Mouse (Mus musculus): ENCODE data around the gene G6pc.
A peak's percentile ranks its signal among the peaks of the same experiment; 100 is the strongest.
"Not testable (repeated sequence)": the region's sequence is repeated elsewhere in the genome, so short reads cannot be mapped to it uniquely, and the experiment has no call there.

The G6pc gene

GRCm38 (mm10) chr11:101367326-101367935 lies at the start of gene G6pc:
Gene G6pc (plus strand): TSS chr11:101367561.
- no peak for DNase-seq (ENCODE audit: extremely low spot score)

DNA sequence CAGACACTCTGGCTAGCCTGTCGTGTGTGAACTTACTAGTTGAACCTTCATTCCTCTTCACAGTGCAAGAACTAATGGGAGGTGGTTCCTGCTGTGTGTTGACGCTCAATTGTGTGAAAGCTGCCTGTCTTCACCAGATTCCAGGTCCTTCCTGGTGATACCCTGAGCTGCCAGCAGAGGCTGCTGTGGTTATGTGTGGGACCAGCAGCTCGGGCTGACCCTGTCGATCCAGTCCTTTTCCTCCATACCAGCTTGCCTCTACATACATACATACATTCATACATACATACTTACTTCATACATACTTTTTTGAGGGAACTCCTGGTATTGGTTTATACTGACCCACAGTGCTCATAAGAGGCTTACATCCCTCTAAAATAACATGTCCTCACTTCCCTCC lies 43.8 kb upstream of the G6pc start:
- peak; percentile 63 for DNase-seq (ENCODE audit: extremely low spot score)

DNA sequence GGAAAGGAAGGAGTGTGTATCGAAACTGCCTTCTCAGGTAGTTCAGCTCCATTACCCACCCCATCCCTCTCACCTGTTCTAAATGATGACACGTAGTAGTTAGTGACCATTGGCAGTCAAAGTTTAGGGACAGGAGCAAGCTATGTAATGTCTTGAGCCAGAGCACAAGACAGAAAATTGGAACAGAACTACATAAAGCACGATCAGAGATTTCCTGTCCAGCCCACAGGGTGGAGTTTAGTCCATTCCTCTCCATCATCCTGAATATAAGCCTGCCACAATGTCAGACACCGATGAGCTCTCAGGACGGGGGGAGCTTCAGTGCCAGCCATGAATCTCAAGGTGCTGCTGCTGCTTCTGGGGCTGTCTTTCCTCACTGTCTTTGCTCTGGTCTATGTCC lies 42.6 kb upstream of the G6pc start, which contains the start of gene Aoc2:
Aoc2 (plus strand) TSS at position 301 of the 400 bp plus-strand sequence.
- DNase-seq (ENCODE audit: extremely low spot score): no peak

GRCm38 (mm10) chr11:101325201-101325600 lies 42.2 kb upstream of the G6pc start:
- not testable (repeated sequence) for DNase-seq (ENCODE audit: extremely low spot score)

DNA sequence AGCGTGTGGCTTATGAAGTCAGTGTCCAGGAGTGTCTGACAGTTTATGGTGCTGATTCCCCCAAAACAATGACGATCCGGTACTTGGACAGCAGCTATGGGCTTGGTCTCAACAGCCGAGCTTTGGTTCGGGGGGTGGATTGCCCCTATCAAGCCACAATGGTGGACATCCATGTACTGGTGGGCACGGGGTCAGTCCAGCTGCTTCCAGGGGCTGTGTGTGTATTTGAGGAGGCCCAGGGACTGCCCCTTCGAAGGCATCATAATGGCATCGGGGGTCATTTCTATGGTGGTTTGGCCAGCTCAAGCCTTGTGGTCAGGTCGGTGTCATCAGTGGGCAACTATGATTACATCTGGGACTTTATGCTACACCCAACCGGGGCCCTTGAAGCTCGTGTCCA lies 41.2 kb upstream of the G6pc start:
- DNase-seq (ENCODE audit: extremely low spot score): no peak

GRCm38 (mm10) chr11:101327311-101327710 lies 40.0 kb upstream of the G6pc start:
- DNase-seq (ENCODE audit: extremely low spot score): no peak

- DNase-seq (ENCODE audit: extremely low spot score): no peak
These were observed 38.3 kb upstream of the G6pc start for GRCm38 (mm10) chr11:101328941-101329635.

DNA sequence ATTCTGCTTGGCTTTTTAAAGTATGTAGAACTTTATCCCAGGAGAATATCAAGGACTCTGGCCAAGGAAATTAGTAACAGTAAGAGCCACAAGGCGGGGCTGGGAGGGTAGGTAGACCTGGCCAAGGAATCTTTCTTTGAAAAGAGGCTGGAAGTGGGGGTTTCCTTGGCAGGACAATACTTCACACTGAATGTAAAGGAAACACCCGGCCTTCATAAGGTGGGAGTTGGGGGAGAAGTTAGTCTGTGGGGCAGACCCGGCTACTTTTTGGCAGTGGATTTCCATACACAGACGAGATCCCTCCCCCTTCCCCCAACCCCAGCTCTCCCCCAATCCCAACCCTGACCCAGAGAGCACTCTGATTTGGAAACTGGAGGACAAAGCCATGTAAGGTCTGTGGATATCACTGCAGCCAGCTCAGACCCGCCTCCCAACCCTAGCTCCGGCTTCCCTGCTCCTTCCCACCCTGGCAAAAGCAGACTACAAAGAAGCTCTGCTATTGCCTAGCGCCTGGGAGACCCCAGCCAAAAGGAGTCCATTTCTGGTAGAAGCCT lies 36.9 kb upstream of the G6pc start, which contains the start of gene Aoc3:
Aoc3 (plus strand) TSS at position 235 of the 554 bp plus-strand sequence.
- no peak for DNase-seq (ENCODE audit: extremely low spot score)

DNA sequence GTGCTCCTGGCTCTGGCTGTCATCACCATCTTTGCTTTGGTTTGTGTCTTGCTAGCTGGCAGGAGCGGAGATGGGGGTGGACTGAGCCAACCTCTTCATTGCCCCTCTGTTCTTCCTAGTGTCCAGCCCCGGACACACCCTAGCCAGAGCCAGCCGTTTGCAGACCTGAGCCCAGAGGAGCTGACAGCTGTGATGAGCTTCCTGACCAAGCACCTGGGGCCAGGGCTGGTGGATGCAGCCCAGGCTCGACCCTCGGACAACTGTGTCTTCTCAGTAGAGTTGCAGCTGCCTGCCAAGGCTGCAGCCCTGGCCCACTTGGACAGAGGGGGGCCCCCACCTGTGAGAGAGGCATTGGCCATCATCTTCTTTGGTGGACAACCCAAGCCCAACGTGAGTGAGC lies 36.4 kb upstream of the G6pc start:
- DNase-seq (ENCODE audit: extremely low spot score): not testable (repeated sequence)

DNA sequence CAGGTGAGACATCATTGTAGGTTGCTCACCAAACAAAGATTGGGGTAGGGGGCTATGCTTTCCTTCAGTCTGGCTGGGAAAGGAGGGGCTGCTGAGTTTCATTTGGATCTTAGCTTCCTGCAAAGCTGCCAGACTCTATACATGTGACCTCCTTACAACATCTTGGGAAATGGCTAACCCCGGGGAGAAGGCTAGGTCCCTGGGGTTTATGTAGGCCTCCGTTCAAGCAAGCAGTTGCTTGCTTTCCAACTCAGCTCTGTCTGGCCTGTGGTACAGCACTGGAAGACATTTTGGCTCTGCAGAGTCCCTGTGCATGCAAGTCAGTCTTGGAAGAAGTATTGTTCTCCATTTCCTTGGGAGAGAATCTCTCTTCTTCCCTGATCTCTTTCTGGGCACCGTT lies 34.8 kb upstream of the G6pc start:
- no peak for DNase-seq (ENCODE audit: extremely low spot score)

GRCm38 (mm10) chr11:101334023-101334422 lies 33.3 kb upstream of the G6pc start:
- DNase-seq (ENCODE audit: extremely low spot score): no peak

DNA sequence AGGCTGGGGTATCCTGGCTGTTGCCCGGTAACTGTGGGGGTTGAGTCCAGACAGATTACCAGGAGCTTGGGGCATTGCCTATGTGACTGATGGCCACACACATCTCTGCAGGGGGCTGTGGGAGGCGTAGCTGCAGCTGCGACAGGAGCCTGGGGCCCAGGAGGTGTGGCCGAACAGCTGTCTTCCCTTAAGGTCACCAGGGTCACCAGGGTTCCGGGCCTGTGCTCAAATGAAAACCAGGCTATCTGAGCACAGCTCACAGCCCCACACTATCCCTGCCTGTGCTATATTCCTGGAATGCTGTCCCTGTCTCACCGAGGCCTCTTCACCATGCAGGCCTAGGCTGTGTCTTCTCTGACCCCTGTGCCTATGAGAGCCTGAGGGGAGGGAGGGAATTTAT lies 32.8 kb upstream of the G6pc start:
- DNase-seq (ENCODE audit: extremely low spot score): peak; percentile 82

DNA sequence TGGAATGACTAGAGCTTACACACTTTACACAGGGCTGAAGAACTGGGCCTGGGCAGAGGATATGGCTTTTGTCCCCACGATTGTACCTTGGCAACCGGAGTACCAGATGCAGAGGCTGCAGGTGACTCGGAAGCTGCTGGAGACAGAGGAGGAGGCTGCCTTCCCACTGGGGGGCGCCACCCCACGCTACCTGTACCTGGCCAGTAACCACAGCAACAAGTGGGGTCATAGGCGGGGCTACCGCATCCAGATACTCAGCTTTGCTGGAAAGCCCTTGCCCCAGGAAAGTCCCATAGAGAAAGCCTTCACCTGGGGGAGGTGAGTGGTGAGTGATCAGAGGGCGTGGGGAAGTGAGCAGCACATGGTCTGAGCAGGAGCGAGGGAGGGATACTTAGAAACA lies 31.7 kb upstream of the G6pc start:
- DNase-seq (ENCODE audit: extremely low spot score): no peak

DNA sequence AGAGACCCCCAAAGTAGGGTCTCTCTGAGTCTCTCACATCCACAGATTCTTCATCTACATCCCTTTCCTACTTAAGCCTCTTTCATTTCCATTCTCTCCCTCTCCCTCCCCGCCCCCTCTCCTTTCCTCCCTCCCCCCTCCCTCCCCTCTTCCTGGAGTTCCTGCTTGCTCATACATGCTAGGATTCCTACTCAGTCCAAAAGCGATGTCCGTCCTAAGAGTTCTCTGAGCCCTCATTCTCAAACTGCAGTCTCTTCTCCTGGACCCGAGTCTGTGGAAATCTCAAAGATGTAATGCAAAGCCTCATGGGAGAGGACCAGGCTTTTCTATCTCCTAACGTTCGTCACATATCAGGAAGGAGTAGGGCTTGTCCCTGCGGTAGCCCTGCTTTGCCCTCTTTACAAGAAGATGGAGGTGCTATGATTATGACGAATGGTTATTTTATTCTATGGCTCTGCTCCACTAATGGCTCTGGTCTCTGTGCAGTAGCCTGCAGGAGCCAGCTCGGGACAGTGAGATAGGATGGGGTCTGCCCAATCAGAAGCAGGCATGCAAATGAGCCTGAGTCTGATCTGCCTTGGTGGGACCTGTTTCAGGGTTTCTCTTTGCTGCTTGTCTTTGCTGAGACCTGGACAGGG lies 29.1 kb upstream of the G6pc start:
- DNase-seq (ENCODE audit: extremely low spot score): peak; percentile 71

DNA sequence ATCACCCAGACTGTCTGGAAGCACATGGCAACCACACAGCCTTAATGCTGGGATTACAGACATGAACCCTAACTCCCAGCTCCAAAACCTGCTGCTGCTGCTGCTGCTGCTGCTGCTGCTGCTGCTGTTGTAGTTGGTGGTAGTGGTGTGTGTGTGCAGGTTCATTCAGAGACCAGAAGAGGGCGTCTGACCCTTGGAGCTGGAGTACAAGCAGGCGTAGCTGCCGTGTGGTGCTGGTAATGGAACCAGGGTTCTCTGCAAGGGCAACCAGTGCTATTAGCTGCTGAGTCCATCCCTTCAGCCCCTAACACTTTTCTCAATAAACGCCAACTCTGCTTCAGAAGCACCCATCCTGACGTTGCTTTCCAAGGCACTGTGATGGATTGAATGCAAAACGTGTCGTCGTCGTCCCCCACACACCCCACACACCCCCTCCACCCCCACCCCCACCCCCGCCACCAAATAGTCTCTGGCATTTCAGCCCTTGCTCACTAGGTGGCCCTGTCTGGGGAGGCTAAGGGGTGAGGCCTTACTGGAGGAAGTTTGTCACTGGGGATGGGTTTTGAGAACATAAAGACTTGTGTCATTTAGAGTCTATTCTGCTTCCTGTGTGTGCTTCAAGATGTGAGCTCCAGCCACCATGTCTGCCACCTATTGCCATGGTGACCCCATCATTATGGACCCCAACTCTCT lies 20.1 kb upstream of the G6pc start:
- DNase-seq (ENCODE audit: extremely low spot score): no peak

DNA sequence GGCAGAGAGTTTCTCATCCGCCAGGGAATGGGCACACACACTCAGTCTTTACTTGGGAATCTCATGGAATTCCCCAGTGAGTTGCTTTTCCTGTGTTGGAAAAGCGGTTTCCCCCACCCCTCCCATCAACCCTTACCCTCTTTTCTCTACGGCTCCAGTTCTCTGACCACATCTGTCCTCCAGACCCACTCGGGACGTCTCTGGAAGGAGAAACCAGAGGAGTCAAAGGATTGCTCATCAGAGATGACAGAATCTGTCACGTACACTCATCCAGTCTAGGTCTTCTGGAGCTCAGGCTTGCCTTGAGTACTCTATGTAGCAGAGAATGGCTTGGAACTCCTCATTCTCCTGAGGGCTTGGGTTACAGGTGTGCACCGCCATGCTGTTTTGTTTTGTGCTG lies 18.6 kb upstream of the G6pc start:
- DNase-seq (ENCODE audit: extremely low spot score): no peak

GRCm38 (mm10) chr11:101349216-101349615 lies 18.1 kb upstream of the G6pc start:
- DNase-seq (ENCODE audit: extremely low spot score): no peak

DNA sequence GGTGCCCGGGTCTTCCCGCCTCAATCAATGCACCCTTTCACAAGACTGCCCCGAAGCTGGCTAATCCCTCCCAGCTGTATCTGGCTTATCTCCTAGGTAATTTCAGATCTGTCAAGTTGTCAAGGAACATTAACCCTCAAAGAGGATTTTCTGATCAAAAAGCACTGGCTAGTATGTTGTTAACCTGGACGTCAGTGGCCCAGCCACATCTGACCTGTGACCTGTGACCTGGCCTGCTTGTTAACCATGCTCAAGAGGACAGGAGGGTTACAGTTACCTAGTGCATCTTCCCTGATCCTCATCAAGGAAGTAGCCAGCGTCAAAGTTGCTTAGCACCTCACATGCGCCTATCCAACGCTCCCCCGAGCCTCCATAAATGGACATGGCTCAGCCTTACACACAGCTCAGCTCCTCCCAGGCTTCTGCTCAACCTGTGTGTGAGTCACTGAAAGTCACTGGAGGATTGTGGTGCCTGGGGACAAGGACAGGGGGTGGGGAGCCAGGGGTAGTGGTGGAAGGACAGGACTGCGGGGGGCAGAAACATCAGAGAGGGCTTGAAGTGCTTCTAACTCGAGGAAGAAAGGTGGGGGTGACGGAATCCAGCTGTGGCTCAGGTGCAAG lies 16.2 kb upstream of the G6pc start:
- DNase-seq (ENCODE audit: extremely low spot score): no peak

DNA sequence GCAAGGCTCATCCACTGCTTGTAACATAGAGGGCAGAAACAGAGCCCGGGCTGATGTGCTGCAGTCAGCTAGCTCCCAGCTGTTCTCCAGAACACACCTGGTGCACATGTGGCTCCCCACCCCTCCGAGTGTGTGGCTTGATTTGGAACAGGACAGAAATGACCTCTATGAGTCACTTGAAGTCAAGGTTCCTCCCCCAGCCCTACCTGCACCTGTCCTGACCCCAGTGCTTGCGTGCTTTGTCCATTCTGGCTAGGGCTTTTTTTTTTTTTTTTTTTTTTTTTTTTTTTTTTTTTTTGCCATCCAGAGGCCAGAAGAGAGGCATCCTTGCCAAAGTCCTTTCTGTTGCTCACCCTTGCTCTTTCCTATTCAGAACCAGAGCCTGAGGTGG lies 15.6 kb upstream of the G6pc start:
- no peak for DNase-seq (ENCODE audit: extremely low spot score)

DNA sequence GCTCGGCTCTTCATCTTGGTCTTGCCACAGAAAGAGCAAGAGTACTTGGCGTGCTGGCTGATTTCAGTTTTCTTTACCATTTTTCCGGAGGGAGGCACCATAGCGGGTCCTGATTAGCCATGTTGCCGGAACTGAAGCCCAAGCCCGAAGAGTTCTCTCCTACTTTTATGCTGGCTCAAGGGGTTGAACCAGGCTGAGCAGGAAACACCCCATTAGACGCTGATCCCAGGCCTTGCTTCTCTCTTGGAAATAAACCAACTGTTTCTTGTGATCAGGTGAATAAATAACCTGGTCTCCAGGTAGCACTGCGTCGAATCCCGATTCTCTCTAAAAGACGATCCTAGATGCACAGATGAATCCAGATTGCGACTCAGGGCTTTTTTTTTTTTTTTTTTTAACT lies 13.9 kb upstream of the G6pc start:
- no peak for DNase-seq (ENCODE audit: extremely low spot score)

GRCm38 (mm10) chr11:101354438-101355010 lies 12.8 kb upstream of the G6pc start:
- DNase-seq (ENCODE audit: extremely low spot score): no peak

All from embryo, embryonic 9.5 days (tissue).